Mouse (Mus musculus) naive thymus-derived CD4-positive, alpha-beta T cell, adult 5 months (primary cell): Measurements from ENCODE around the gene Foxd2. TPM values are rescaled to one million over a fixed set of nuclear protein-coding genes. Genes with fewer than 3 reads are reported as not detected.

Source experiments
- polyA plus RNA-seq: library from polyadenylated mRNA; unstranded; fragments of 100-300 nt; shearing (Covaris generic); gene quantifications from one replicate; pipeline ENCODE4 v1.2.1, GENCODE M21; 2017

Foxd2 gene
- 1.9 TPM for polyA plus RNA-seq

GRCm38 (mm10) chr4:114908829-114909601 is at the start of gene Foxd2:
TSS of gene Foxd2 (minus strand) at chr4:114908873.

DNA sequence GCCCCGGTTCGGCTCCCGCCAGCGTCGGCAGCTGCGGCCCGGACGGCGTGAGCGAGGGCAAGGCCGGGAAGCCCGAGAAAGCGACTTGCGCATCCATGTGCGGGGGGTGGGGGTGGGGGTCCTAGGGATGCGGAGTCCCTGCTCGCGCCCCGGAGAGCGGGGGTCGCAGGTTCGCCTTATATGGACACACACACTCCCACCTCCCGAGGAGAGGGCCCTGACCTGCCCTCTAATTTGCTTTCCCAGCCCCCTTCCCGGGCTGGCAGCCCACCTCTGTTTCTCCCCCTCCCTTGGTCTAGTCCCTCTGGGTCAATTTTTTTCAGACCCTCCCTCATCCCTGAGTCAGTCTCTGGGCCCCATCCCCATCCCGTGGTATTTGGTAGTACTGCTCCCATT is 17.2 kb upstream of the Foxd2 start, which contains the start of gene Foxe3:
Foxe3 (minus strand) TSS at position 97 of the 396 bp plus-strand sequence.

Other genes starting within 250 kb of the Foxd2 start
- not detected for gene Gm12830, start 87.2 kb downstream of the Foxd2 start, polyA plus RNA-seq
- not detected for gene Foxe3, start 17.1 kb upstream of the Foxd2 start, polyA plus RNA-seq
- gene Cmpk1, start 78.4 kb upstream of the Foxd2 start, polyA plus RNA-seq = 92.8 TPM
- 0.47 TPM for gene Stil, start 91.3 kb upstream of the Foxd2 start, polyA plus RNA-seq
- gene Tal1, start 147.6 kb upstream of the Foxd2 start, polyA plus RNA-seq = not detected
- gene Pdzk1ip1, start 179.8 kb upstream of the Foxd2 start, polyA plus RNA-seq = not detected
- gene Cyp4x1, start 225.4 kb upstream of the Foxd2 start, polyA plus RNA-seq = not detected